Mouse (Mus musculus): ENCODE data around the gene Ipo13. TPM values are rescaled to one million over a fixed set of nuclear protein-coding genes. Genes with fewer than 3 reads are reported as not detected.

Gene Ipo13
- total and polyA plus RNA-seq, 3 experiments = 60.8 to 104 (median 68.4) TPM

DNA sequence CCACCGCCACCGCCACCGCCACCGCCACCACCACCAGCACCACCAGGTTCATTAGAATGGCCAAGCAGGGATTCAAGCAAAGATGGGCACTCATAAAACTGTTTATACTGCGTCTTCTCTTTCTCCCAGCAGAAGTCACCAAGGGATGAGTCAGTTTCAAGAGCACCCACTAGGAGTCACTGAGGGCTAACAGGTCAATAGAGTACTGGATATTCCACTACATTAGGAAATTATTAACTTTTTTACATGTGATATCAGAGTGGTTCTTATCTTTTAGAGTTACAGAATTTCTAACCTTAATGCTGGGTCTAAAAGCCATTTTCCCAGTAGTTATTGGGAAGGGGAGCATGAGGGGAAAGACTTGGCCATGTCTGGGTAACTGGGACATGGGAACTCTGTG lies 22.2 kb upstream of the Ipo13 start:
- Histone ChIP-seq H3K79me2 (replicated peaks; ENCODE audit: control insufficient read depth, insufficient read depth, low read length) (no peaks in the 10 kb centered on the region), H3K36me3 (ENCODE audit: control insufficient read depth, insufficient read depth, low read length) (no peaks in the 10 kb centered on the region), H3K4me1 (ENCODE audit: control insufficient read depth, insufficient read depth, low read length) (no peaks in the 10 kb centered on the region), H3K27ac (no peak overlapping the region), H3K27me3 (ENCODE audit: control insufficient read depth, insufficient read depth, low read length) (no peaks in the 10 kb centered on the region), H3K4me3 (no peak overlapping the region), H3K9ac (ENCODE audit: low read depth, low read length) (no peak overlapping the region)
- intact Hi-C loops (cut with DNase I) = no loop called here
- WGBS = 92% methylated on average over 5 of the region's 5 CpGs
- no peak for TF ChIP-seq EP300 (IDR thresholded peaks at IDR 0.05; ENCODE audit: insufficient read depth, low read depth, low read length)
- peak; percentile 29 for TF ChIP-seq CTCF (IDR thresholded peaks at IDR 0.05)
- no peak for DNase-seq

DNA sequence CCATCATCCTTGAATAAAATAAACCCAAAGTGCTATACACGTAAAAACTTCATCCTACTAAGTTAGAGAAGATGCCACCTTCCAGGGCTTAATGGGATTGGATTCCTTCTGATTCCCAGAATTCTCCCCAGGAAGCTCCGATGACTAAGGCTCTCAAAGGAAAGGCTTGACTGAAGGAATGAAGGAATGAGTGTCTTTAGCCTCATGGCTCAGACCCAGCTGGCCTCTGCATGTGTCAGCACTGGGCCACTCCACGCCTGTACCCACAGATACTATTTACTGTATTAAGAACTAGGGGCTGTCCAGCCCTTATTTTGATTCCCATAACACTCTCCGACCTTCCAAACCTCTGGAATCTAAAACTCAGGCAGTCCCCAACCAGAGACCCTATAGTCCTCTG lies 19.3 kb upstream of the Ipo13 start:
- H3K79me2 ChIP-seq (replicated peaks; ENCODE audit: control insufficient read depth, insufficient read depth, low read length) = no peaks in the 10 kb centered on the region
- intact Hi-C loops (cut with DNase I) = no loop called here
- 79% methylated on average over 4 of the region's 4 CpGs for WGBS
- H3K36me3 ChIP-seq (ENCODE audit: control insufficient read depth, insufficient read depth, low read length) = no peaks in the 10 kb centered on the region
- no peaks in the 10 kb centered on the region for H3K4me1 ChIP-seq (ENCODE audit: control insufficient read depth, insufficient read depth, low read length)
- no peak for TF ChIP-seq CTCF (IDR thresholded peaks at IDR 0.05)
- no peak for TF ChIP-seq EP300 (IDR thresholded peaks at IDR 0.05; ENCODE audit: insufficient read depth, low read depth, low read length)
- no peak for TF ChIP-seq POLR2A (IDR thresholded peaks at IDR 0.05; ENCODE audit: insufficient read depth, low read depth, low read length)
- no peak overlapping the region for H3K4me3 ChIP-seq
- no peak overlapping the region for H3K27ac ChIP-seq
- DNase-seq = no peak
- H3K9ac ChIP-seq (ENCODE audit: low read depth, low read length) = no peak overlapping the region
- H3K27me3 ChIP-seq (ENCODE audit: control insufficient read depth, insufficient read depth, low read length) = 0 out of 2 replicates have a peak, but pooled peaks cover 2% of the 10 kb centered on the region

DNA sequence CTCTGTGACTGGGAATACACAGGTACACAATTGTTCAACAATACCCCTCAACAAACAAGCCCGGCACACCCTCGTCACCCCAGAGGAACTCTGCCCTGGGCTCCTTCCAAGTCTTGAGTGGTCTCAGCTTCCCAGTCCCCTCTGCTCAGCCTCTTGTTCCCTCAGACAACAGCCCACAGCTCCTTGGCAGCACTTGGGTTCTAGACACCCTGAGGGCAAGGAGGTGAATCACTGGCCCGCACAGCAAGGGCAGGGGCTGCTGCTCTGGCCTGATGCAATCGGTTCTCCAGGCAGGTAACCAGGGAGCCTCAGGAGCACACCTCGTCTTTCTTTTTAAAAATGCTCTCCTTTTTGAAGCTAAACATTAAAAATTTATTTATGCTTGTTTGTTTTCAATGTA lies 18.4 kb upstream of the Ipo13 start:
- H3K4me3 ChIP-seq = no peak overlapping the region
- WGBS = 91% methylated on average over 5 of the region's 5 CpGs
- intact Hi-C loops (cut with DNase I) = no loop called here
- no peak overlapping the region for H3K9ac ChIP-seq (ENCODE audit: low read depth, low read length)
- H3K27me3 ChIP-seq (ENCODE audit: control insufficient read depth, insufficient read depth, low read length) = 0 out of 2 replicates have a peak, but pooled peaks cover 2% of the 10 kb centered on the region
- no peak for DNase-seq
- TF ChIP-seq CTCF (IDR thresholded peaks at IDR 0.05) (no peak), POLR2A (IDR thresholded peaks at IDR 0.05; ENCODE audit: insufficient read depth, low read depth, low read length) (no peak), EP300 (IDR thresholded peaks at IDR 0.05; ENCODE audit: insufficient read depth, low read depth, low read length) (no peak)
- no peaks in the 10 kb centered on the region for H3K36me3 ChIP-seq (ENCODE audit: control insufficient read depth, insufficient read depth, low read length)
- no peaks in the 10 kb centered on the region for H3K4me1 ChIP-seq (ENCODE audit: control insufficient read depth, insufficient read depth, low read length)
- H3K27ac ChIP-seq = no peak overlapping the region
- H3K79me2 ChIP-seq (replicated peaks; ENCODE audit: control insufficient read depth, insufficient read depth, low read length) = no peaks in the 10 kb centered on the region

DNA sequence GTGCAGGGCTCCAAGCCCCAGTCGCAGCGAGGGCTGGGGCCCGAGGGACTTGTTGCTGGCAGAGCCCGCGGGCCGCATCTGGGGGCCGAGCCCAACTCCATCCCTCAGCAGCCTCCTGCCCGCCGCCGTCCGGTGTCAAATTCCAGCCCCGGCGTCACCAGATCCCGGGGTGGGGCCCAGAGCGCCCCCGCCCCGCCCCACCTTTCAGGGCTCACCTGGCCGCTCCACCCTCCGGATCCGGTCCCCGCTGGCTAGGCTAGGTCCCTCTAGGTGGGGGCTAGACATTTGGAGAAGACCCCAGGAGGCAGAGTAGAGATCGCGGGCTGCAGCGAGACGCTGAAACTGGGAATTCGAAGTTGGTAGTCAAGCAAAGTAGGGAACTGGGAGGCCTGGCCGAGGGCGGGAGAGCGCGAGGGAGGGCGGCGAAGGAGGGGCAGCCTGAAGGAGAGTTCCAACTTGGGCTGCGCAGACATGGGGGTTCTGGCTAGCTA lies 14.6 kb upstream of the Ipo13 start, which contains the start of gene Artn:
Artn (minus strand) TSS at position 373 of the 491 bp plus-strand sequence.
- H3K27ac ChIP-seq = no peak within 1 kb of the TSS
- no peaks in the 10 kb centered on the region for H3K36me3 ChIP-seq (ENCODE audit: control insufficient read depth, insufficient read depth, low read length)
- H3K79me2 ChIP-seq (replicated peaks; ENCODE audit: control insufficient read depth, insufficient read depth, low read length) = no peaks in the 10 kb centered on the region
- TF ChIP-seq EP300 (IDR thresholded peaks at IDR 0.05; ENCODE audit: insufficient read depth, low read depth, low read length) (no peak), POLR2A (IDR thresholded peaks at IDR 0.05; ENCODE audit: insufficient read depth, low read depth, low read length) (no peak), CTCF (IDR thresholded peaks at IDR 0.05) (no peak)
- 1% methylated on average over 33 of the region's 33 CpGs for WGBS
- H3K9ac ChIP-seq (ENCODE audit: low read depth, low read length) = 0 out of 2 replicates have a peak within 1 kb of the TSS, but pooled peaks have one; percentile 9
- peaks cover 2% of the 10 kb centered on the region; the same call in 1 of the 2 replicates for H3K27me3 ChIP-seq (ENCODE audit: control insufficient read depth, insufficient read depth, low read length)
- H3K4me1 ChIP-seq (ENCODE audit: control insufficient read depth, insufficient read depth, low read length) = no peaks in the 10 kb centered on the region
- intact Hi-C loops (cut with DNase I) = loop anchor here (5.0 kb wide), 2 partner anchors 92 to 103 kb away; no protein-coding TSS in a partner anchor
- no peak for DNase-seq
- H3K4me3 ChIP-seq = peak within 1 kb of the TSS; percentile 23

DNA sequence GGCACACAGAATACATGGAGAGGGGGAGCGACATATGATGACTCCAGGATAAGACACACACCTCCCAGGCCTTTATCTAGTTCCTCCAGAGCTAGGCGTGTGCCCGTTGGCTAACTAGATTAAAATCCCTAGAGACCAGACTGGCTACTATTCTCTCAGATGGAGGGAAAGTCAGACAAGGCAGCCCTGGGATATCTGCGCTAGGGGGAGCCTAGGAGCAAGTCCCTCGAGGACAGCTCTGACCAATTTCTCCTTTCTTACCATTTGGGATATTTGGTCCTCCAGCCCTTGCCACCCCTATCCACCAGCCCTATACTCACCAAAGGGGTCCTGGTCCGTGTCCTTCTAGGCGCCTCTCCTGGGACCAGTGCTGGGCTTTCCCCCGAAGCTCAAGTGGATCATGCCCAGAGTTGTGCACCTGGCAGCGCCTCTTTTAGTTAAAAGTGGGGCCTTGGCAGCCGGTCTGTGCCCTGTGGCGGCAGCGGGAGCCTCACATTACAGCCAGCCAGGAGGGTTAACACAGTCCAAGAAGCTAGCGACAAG lies 14.0 kb upstream of the Ipo13 start:
- H3K27ac ChIP-seq = no peak overlapping the region
- H3K79me2 ChIP-seq (replicated peaks; ENCODE audit: control insufficient read depth, insufficient read depth, low read length) = no peaks in the 10 kb centered on the region
- DNase-seq = peak; percentile 52 to 66
- H3K27me3 ChIP-seq (ENCODE audit: control insufficient read depth, insufficient read depth, low read length) = peaks cover 2% of the 10 kb centered on the region; the same call in 1 of the 2 replicates
- 1% methylated on average over 13 of the region's 13 CpGs for WGBS
- no peak for TF ChIP-seq POLR2A (IDR thresholded peaks at IDR 0.05; ENCODE audit: insufficient read depth, low read depth, low read length)
- TF ChIP-seq EP300 (IDR thresholded peaks at IDR 0.05; ENCODE audit: insufficient read depth, low read depth, low read length) = 0 out of 2 replicates have a peak, but pooled peaks have one; percentile 25
- TF ChIP-seq CTCF (IDR thresholded peaks at IDR 0.05) = peak; percentile 63
- no peaks in the 10 kb centered on the region for H3K4me1 ChIP-seq (ENCODE audit: control insufficient read depth, insufficient read depth, low read length)
- no peaks in the 10 kb centered on the region for H3K36me3 ChIP-seq (ENCODE audit: control insufficient read depth, insufficient read depth, low read length)
- H3K9ac ChIP-seq (ENCODE audit: low read depth, low read length) = no peak overlapping the region
- intact Hi-C loops (cut with DNase I) = loop anchor here (1.0 to 5.0 kb wide), 3 partner anchors 91 to 155 kb away; no protein-coding TSS in a partner anchor
- peak overlapping the region; percentile 23; the same call in 1 of the 2 replicates for H3K4me3 ChIP-seq

DNA sequence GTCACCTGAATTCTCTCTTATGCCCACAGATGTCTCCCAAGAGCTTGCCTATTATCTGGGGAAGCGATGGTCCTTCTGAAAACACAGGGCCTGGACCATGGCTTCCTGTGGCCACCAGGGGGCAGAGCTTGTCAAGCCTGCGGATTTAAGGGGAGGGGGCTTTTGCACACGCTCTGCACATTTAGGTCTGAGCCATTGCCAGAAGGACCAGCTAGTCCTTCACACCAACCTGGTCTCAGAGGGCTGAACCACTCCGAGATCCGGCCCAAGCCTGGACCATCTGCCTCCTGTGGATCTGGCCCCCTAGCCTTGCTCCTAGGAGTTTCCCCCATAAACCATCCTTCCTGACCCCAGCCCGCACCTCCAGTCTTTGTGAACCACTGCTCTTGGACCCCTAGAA lies 13.4 kb upstream of the Ipo13 start:
- Histone ChIP-seq H3K9ac (ENCODE audit: low read depth, low read length) (no peak overlapping the region), H3K27me3 (ENCODE audit: control insufficient read depth, insufficient read depth, low read length) (peaks cover 2% of the 10 kb centered on the region; the same call in 1 of the 2 replicates), H3K27ac (no peak overlapping the region), H3K36me3 (ENCODE audit: control insufficient read depth, insufficient read depth, low read length) (no peaks in the 10 kb centered on the region), H3K79me2 (replicated peaks; ENCODE audit: control insufficient read depth, insufficient read depth, low read length) (no peaks in the 10 kb centered on the region), H3K4me3 (no peak overlapping the region), H3K4me1 (ENCODE audit: control insufficient read depth, insufficient read depth, low read length) (no peaks in the 10 kb centered on the region)
- 24% methylated on average over 6 of the region's 6 CpGs for WGBS
- intact Hi-C loops (cut with DNase I) = loop anchor here (1.0 to 5.0 kb wide), 3 partner anchors 91 to 155 kb away; no protein-coding TSS in a partner anchor
- DNase-seq = no peak
- TF ChIP-seq EP300 (IDR thresholded peaks at IDR 0.05; ENCODE audit: insufficient read depth, low read depth, low read length) (no peak), POLR2A (IDR thresholded peaks at IDR 0.05; ENCODE audit: insufficient read depth, low read depth, low read length) (no peak), CTCF (IDR thresholded peaks at IDR 0.05) (peak; percentile 72)

Measured in heart, adult 2 months (tissue).